Mouse (Mus musculus): Measurements from ENCODE around the gene Ppef1.

DNA sequence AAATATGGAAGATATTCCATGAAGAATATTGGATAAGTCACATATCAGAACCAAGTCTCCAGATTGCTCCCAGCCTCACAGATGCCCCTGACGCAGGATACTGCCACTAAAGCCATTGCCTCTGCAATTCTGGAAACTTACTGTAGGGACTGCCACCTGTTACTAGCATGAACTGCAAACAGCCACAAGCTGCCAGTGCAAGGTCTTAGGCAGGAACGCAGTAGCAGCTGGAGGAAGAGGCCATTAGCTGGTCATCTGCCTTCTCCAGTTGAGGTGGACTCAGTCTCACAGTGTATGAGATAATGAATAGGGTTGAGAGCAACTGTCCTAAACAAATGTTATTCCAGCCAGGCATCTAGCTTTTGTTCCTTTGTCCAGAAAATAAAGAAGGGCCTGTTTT lies 137.5 kb downstream of the Ppef1 start:
- TF ChIP-seq POLR2A (IDR thresholded peaks at IDR 0.05; ENCODE audit: control insufficient read depth, extremely low read depth, insufficient read depth, low read length, poor library complexity) = no peak
- no peak for TF ChIP-seq CTCF (IDR thresholded peaks at IDR 0.05; ENCODE audit: borderline replicate concordance, control insufficient read depth, extremely low read depth, insufficient read depth, low read length, poor library complexity)

Data from thymus, adult 2 months (tissue).